Mouse (Mus musculus) bone marrow, adult 2 months (tissue): Measurements from ENCODE around the gene Hkdc1.

Experiments
- CTCF ChIP-seq: fragments of 200-500 bp; IDR thresholded peaks from 2 replicates; pipeline ENCODE4 v1.5.1; 2011; ENCODE audit warnings: low read length, control low read depth; ENCODE audit not compliant: control insufficient read depth, insufficient read depth
- POLR2A ChIP-seq: fragments of 200-500 bp; IDR thresholded peaks from 2 replicates; pipeline ENCODE4 v1.6.1; 2011; ENCODE audit warnings: low read depth, mild to moderate bottlenecking, control low read depth, low read length, borderline replicate concordance; ENCODE audit not compliant: control insufficient read depth

DNA sequence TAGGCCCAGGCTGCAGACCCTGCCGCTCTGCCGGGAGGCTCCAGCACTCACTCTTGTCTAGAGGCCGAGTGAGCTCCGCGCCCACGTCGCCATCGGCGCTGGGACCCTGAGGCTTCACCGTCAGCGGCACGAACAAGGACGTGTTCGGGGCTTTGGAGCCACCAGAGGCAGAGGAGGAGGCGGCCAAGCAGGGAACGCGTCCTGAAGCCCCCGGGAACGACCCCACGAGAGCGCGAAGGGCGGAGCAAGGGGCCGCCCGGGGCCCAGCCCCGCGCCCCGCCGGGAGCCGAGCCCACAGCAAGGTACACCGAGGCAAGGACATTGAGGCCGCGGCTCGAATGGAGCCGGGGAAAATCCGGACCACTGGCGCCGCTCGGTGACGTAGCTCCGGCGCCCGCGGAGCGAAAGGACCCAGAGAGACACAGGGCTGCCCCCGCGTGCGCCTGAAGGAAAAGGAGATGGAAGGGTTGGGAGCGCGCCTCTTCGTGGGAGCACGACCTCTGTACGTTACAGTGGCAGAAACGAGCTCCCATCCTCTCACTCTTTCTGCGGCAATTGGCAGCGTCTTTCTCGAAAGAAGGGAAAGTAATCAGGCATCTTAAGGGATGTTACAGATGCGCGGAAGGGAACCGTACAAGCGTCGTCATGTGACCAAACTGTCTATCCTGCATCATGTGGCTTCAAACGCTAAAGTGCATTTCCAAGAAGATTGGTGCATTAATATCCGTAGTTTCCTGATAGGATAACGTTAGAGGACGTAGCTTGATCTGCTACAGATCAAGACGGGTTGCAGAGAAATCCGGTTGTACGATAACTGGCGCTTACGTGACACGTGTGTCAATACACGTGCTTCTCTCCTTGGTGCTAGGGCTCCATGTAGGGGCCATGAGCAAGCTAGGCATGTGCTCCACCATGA, 27.3 kb upstream of the Hkdc1 start, which contains the start of the genes 4930507D05Rik and Supv3l1:
- TF ChIP-seq CTCF: no peak
- TF ChIP-seq POLR2A: peak; percentile 65; the same call in 1 of the 2 replicates
